ENCODE assay signal across 20 mouse cellular contexts in genomic region chr8:88903094-88903493, GRCm38 (mm10).
A peak's percentile ranks its signal among the peaks of the same experiment; 100 is the strongest.
DNase-seq lines count a peak whose midpoint lies in the region; ATAC-seq and TF ChIP-seq lines count a peak whose summit lies in the region.
"Had no signal": no experiment of that assay in that cellular context is flagged by ENCODE, and none has a peak within 500 bp of the region (broad histone marks: within the 10 kb centered on the region; RNA-seq: fewer than 3 reads in every experiment).

No protein-coding gene starts in this region.

- no peaks in the 10 kb centered on the region for H3K36me3 ChIP-seq in embryonic facial prominence, embryonic 12.5 days
- no peaks in the 10 kb centered on the region for H3K36me3 ChIP-seq in embryonic facial prominence, embryonic 10.5 days (replicated peaks)
- H3K36me3 ChIP-seq in hindbrain, embryonic 15.5 days = no peaks in the 10 kb centered on the region
- H3K36me3 ChIP-seq in neural tube, embryonic 12.5 days = no peaks in the 10 kb centered on the region
- no peaks in the 10 kb centered on the region for H3K36me3 ChIP-seq in heart, embryonic 12.5 days
- H3K36me3 ChIP-seq: heart, embryonic 13.5 days had no signal

- intact Hi-C loops in left cerebral cortex, adult 2 months (cut with DNase I) = no loop called here

- H3K27ac ChIP-seq in embryonic facial prominence, embryonic 12.5 days = no peak overlapping the region
- no peak overlapping the region for H3K27ac ChIP-seq in embryonic facial prominence, embryonic 10.5 days (replicated peaks)
- no peak overlapping the region for H3K27ac ChIP-seq in hindbrain, embryonic 15.5 days (replicated peaks)
- H3K27ac ChIP-seq in neural tube, embryonic 12.5 days = no peak overlapping the region
- no peak overlapping the region for H3K27ac ChIP-seq in left cerebral cortex, adult 2 months
- H3K27ac ChIP-seq in heart, embryonic 12.5 days (ENCODE audit: poor library complexity, severe bottlenecking) = no peak overlapping the region
- H3K27ac ChIP-seq: heart, embryonic 13.5 days; layer of hippocampus, adult 2 months; liver, embryonic 14.5 days; stomach, postnatal 0 days had no signal

- TF ChIP-seq CTCF in left cerebral cortex, adult 2 months (IDR thresholded peaks at IDR 0.05) = no peak

- 0 out of 2 replicates have a peak, but pooled peaks have one; percentile 22 for ATAC-seq in embryonic facial prominence, embryonic 12.5 days (ENCODE audit: insufficient number of reproducible peaks, insufficient read depth, low FRiP score, low TSS enrichment)
- no peak for ATAC-seq in hindbrain, embryonic 15.5 days (ENCODE audit: low FRiP score, low read depth)
- peak; percentile 61; the same call in 1 of the 2 replicates for ATAC-seq in neural tube, embryonic 12.5 days (ENCODE audit: low FRiP score, low read depth)
- ATAC-seq in heart, embryonic 12.5 days (ENCODE audit: insufficient number of reproducible peaks, low FRiP score) = no peak

- no peak for DNase-seq in embryonic facial prominence, embryonic 10.5 days (ENCODE audit: low spot score)
- peak; percentile 64 for DNase-seq in embryo, embryonic 11 days
- no peak for DNase-seq in thymus, postnatal 14 days
- no peak for DNase-seq in left cerebral cortex, adult 2 months (ENCODE audit: extremely low spot score in 1 of 2, low spot score in 2 of 2)
- DNase-seq: adrenal gland, adult 8-10 months; cerebellum, postnatal 36 days; gastrocnemius, postnatal 25 days; kidney, adult 9 months; lung, postnatal 36 days; right cerebral cortex, adult 18-20 months; thymus, postnatal 4 days had no signal

- H3K4me1 ChIP-seq in embryonic facial prominence, embryonic 12.5 days = 0 out of 2 replicates have a peak, but pooled peaks cover 9% of the 10 kb centered on the region
- peaks cover 8% of the 10 kb centered on the region for H3K4me1 ChIP-seq in embryonic facial prominence, embryonic 10.5 days
- H3K4me1 ChIP-seq in hindbrain, embryonic 15.5 days (replicated peaks) = peaks cover 6% of the 10 kb centered on the region; the same call in 1 of the 2 replicates
- H3K4me1 ChIP-seq in neural tube, embryonic 12.5 days = peaks cover 5% of the 10 kb centered on the region; the same call in 1 of the 2 replicates
- peaks cover 20% of the 10 kb centered on the region for H3K4me1 ChIP-seq in heart, embryonic 12.5 days (replicated peaks)

- no peaks in the 10 kb centered on the region for H3K27me3 ChIP-seq in embryonic facial prominence, embryonic 12.5 days
- H3K27me3 ChIP-seq in embryonic facial prominence, embryonic 10.5 days (replicated peaks; ENCODE audit: low read depth, poor library complexity, severe bottlenecking) = no peaks in the 10 kb centered on the region
- H3K27me3 ChIP-seq in hindbrain, embryonic 15.5 days = no peaks in the 10 kb centered on the region
- peaks cover 4% of the 10 kb centered on the region; the same call in 1 of the 2 replicates for H3K27me3 ChIP-seq in neural tube, embryonic 12.5 days (replicated peaks)
- peaks cover 68% of the 10 kb centered on the region for H3K27me3 ChIP-seq in heart, embryonic 12.5 days (replicated peaks)

- no peak overlapping the region for H3K4me3 ChIP-seq in embryonic facial prominence, embryonic 12.5 days
- H3K4me3 ChIP-seq in embryonic facial prominence, embryonic 10.5 days = no peak overlapping the region
- no peak overlapping the region for H3K4me3 ChIP-seq in hindbrain, embryonic 15.5 days
- H3K4me3 ChIP-seq in neural tube, embryonic 12.5 days = no peak overlapping the region
- H3K4me3 ChIP-seq in left cerebral cortex, adult 2 months = no peak overlapping the region
- no peak overlapping the region for H3K4me3 ChIP-seq in heart, embryonic 12.5 days
- H3K4me3 ChIP-seq: erythroblast, embryonic 14.5 days; heart, embryonic 13.5 days; layer of hippocampus, adult 2 months had no signal

- H3K9ac ChIP-seq in embryonic facial prominence, embryonic 12.5 days = no peak overlapping the region
- H3K9ac ChIP-seq in hindbrain, embryonic 15.5 days = no peak overlapping the region
- no peak overlapping the region for H3K9ac ChIP-seq in neural tube, embryonic 12.5 days
- no peak overlapping the region for H3K9ac ChIP-seq in heart, embryonic 12.5 days
- H3K9ac ChIP-seq: heart, embryonic 13.5 days; liver, embryonic 14.5 days had no signal

- WGBS in embryonic facial prominence, embryonic 12.5 days = 78% methylated on average over 12 of the region's 12 CpGs
- WGBS in embryonic facial prominence, embryonic 10.5 days = 88% methylated on average over 12 of the region's 12 CpGs
- 40% methylated on average over 12 of the region's 12 CpGs for WGBS in hindbrain, embryonic 15.5 days
- WGBS in neural tube, embryonic 12.5 days = 41% methylated on average over 12 of the region's 12 CpGs
- 67% methylated on average over 12 of the region's 12 CpGs for WGBS in heart, embryonic 12.5 days

- H3K9me3 ChIP-seq in embryonic facial prominence, embryonic 12.5 days = no peaks in the 10 kb centered on the region
- H3K9me3 ChIP-seq in embryonic facial prominence, embryonic 10.5 days = no peaks in the 10 kb centered on the region
- H3K9me3 ChIP-seq in hindbrain, embryonic 15.5 days = no peaks in the 10 kb centered on the region
- no peaks in the 10 kb centered on the region for H3K9me3 ChIP-seq in neural tube, embryonic 12.5 days
- H3K9me3 ChIP-seq in heart, embryonic 12.5 days (replicated peaks) = no peaks in the 10 kb centered on the region
- H3K9me3 ChIP-seq: heart, embryonic 13.5 days had no signal

- H3K4me2 ChIP-seq in embryonic facial prominence, embryonic 12.5 days (replicated peaks) = no peak overlapping the region
- 0 out of 2 replicates have a peak overlapping the region, but pooled peaks have one; percentile 9 for H3K4me2 ChIP-seq in hindbrain, embryonic 15.5 days
- 0 out of 2 replicates have a peak overlapping the region, but pooled peaks have one; percentile 18 for H3K4me2 ChIP-seq in neural tube, embryonic 12.5 days (replicated peaks)
- H3K4me2 ChIP-seq in heart, embryonic 12.5 days = no peak overlapping the region
- H3K4me2 ChIP-seq: heart, embryonic 13.5 days had no signal

Comparison
In these comparisons a context has a peak if more than half of its experiments do, and no peak if none do; other contexts are left out.
1. ATAC-seq: peak in embryonic facial prominence, embryonic 12.5 days (single experiment) and neural tube, embryonic 12.5 days (single experiment); none in hindbrain, embryonic 15.5 days (single experiment) and heart, embryonic 12.5 days (single experiment).
2. H3K4me2 ChIP-seq: peak in hindbrain, embryonic 15.5 days (single experiment) and neural tube, embryonic 12.5 days (single experiment); none in embryonic facial prominence, embryonic 12.5 days (single experiment) and heart, embryonic 12.5 days (single experiment).